Mouse (Mus musculus) MEL (cell line): Measurements from ENCODE around the gene Lrrc29. TPM values are rescaled to one million over a fixed set of nuclear protein-coding genes. Genes with fewer than 3 reads are reported as not detected.

Experiments
- DNase-seq: peaks from one replicate; pipeline ENCODE4 v3.0.0; 2011; ENCODE audit warnings: low read depth, low spot score
- H3K27ac ChIP-seq: 2 replicates; pipeline ENCODE4 v1.5.1; 2012; ENCODE audit warnings: low read depth, mild to moderate bottlenecking, control low read depth, low read length, moderate library complexity; ENCODE audit not compliant: control insufficient read depth
- H3K27me3 ChIP-seq, 2 experiments: fragments of 150-350 bp in 1 of 2; sonication (generic) in 1 of 2; 2 replicates each; pipeline ENCODE4 v1.6.1; 2012; ENCODE audit warnings: low read length in 2 of 2, mild to moderate bottlenecking in 2 of 2, improper control_type of control experiment in 1 of 2, moderate library complexity in 1 of 2; ENCODE audit not compliant: insufficient read depth in 2 of 2, control insufficient read depth in 1 of 2
- H3K36me3 ChIP-seq, 2 experiments: 2 replicates each; pipeline ENCODE4 v1.6.1; 2012 to 2014; ENCODE audit warnings: low read length in 2 of 2, improper control_type of control experiment in 1 of 2, inconsistent platforms in 1 of 2, mild to moderate bottlenecking in 1 of 2; ENCODE audit not compliant: insufficient read depth in 2 of 2, control insufficient read depth in 1 of 2
- H3K4me1 ChIP-seq, 2 experiments: fragments of 150-350 bp in 1 of 2; sonication (generic) in 1 of 2; 2 replicates each; pipeline ENCODE4 v1.6.1; 2012; ENCODE audit warnings: low read length in 2 of 2, improper control_type of control experiment in 1 of 2, mild to moderate bottlenecking in 1 of 2; ENCODE audit not compliant: insufficient read depth in 2 of 2, control insufficient read depth in 1 of 2
- H3K4me3 ChIP-seq, 2 experiments: fragments of 150-350 bp in 1 of 2; sonication (generic) in 1 of 2; 2 replicates each; pipeline ENCODE4 v1.5.1; 2012; ENCODE audit warnings: low read depth in 2 of 2, low read length in 2 of 2, mild to moderate bottlenecking in 2 of 2, moderate library complexity in 2 of 2, control low read depth in 1 of 2, improper control_type of control experiment in 1 of 2; ENCODE audit not compliant: control insufficient read depth in 1 of 2, insufficient read depth in 1 of 2
- H3K79me2 ChIP-seq: 2 replicates; pipeline ENCODE4 v1.6.1; 2012; ENCODE audit warnings: mild to moderate bottlenecking, low read length, moderate library complexity; ENCODE audit not compliant: control insufficient read depth, poor library complexity, insufficient read depth
- H3K9ac ChIP-seq: 2 replicates; pipeline ENCODE4 v1.6.1; 2012; ENCODE audit warnings: low read depth, mild to moderate bottlenecking, control low read depth, low read length, moderate library complexity; ENCODE audit not compliant: control insufficient read depth, poor library complexity, severe bottlenecking
- H3K9me3 ChIP-seq: fragments of 150-350 bp; sonication (generic); replicated peaks from 2 replicates; pipeline ENCODE4 v1.6.1; 2012; ENCODE audit warnings: mild to moderate bottlenecking, low read length, improper control_type of control experiment, moderate library complexity; ENCODE audit not compliant: insufficient read depth
- BHLHE40 ChIP-seq: IDR thresholded peaks from 2 replicates; pipeline ENCODE4 v1.6.1; 2012; ENCODE audit warnings: low read depth, mild to moderate bottlenecking, inconsistent platforms, low read length, improper control_type of control experiment, borderline replicate concordance
- CHD1 ChIP-seq: IDR thresholded peaks from 2 replicates; pipeline ENCODE4 v1.6.1; 2012; ENCODE audit warnings: low read depth, mild to moderate bottlenecking, inconsistent platforms, low read length, improper control_type of control experiment
- CHD2 ChIP-seq: IDR thresholded peaks from 2 replicates; pipeline ENCODE4 v1.6.1; 2011; ENCODE audit warnings: low read length, improper control_type of control experiment
- E2F4 ChIP-seq: IDR thresholded peaks from 2 replicates; pipeline ENCODE4 v1.6.1; 2011; ENCODE audit warnings: low read depth, low read length, improper control_type of control experiment, borderline replicate concordance
- ELF1 ChIP-seq: IDR thresholded peaks from 2 replicates; pipeline ENCODE4 v1.6.1; 2014; ENCODE audit warnings: low read depth, mild to moderate bottlenecking, inconsistent platforms, low read length, improper control_type of control experiment, moderate library complexity
- ETS1 ChIP-seq: IDR thresholded peaks from 2 replicates; pipeline ENCODE4 v1.6.1; 2012; ENCODE audit warnings: low read depth, mild to moderate bottlenecking, inconsistent platforms, low read length, improper control_type of control experiment, moderate library complexity
- GABPA ChIP-seq: IDR thresholded peaks from 2 replicates; pipeline ENCODE4 v1.6.1; 2012; ENCODE audit warnings: low read depth, mild to moderate bottlenecking, inconsistent platforms, low read length, improper control_type of control experiment, moderate library complexity
- JUND ChIP-seq: IDR thresholded peaks from 2 replicates; pipeline ENCODE4 v1.6.1; 2011; ENCODE audit warnings: low read depth, mild to moderate bottlenecking, improper control_type of control experiment, low read length
- KAT2A ChIP-seq: conservative IDR thresholded peaks from 2 replicates; pipeline ENCODE4 v1.6.1; 2012; ENCODE audit warnings: low read depth, low read length, improper control_type of control experiment, inconsistent platforms
- MYB ChIP-seq: IDR thresholded peaks from 2 replicates; pipeline ENCODE4 v1.6.1; 2011; ENCODE audit warnings: mild to moderate bottlenecking, low read depth, low read length, improper control_type of control experiment
- MYC ChIP-seq: IDR thresholded peaks from 2 replicates; pipeline ENCODE4 v1.6.1; 2011; ENCODE audit warnings: low read depth, mild to moderate bottlenecking, low read length, improper control_type of control experiment, moderate library complexity
- NRF1 ChIP-seq: IDR thresholded peaks from 2 replicates; pipeline ENCODE4 v1.6.1; 2014; ENCODE audit warnings: low read depth, mild to moderate bottlenecking, inconsistent platforms, low read length, improper control_type of control experiment, moderate library complexity; ENCODE audit not compliant: poor library complexity, insufficient read depth, severe bottlenecking
- POLR2A ChIP-seq, 2 experiments: IDR thresholded peaks; 2 replicates each; pipeline ENCODE4 v1.6.1; 2011 to 2012; ENCODE audit warnings: low read length in 2 of 2, mild to moderate bottlenecking in 2 of 2, control low read depth in 1 of 2, improper control_type of control experiment in 1 of 2, low read depth in 1 of 2, moderate library complexity in 1 of 2; ENCODE audit not compliant: control insufficient read depth in 1 of 2, insufficient read depth in 1 of 2, poor library complexity in 1 of 2
- POLR2AphosphoS5 ChIP-seq: IDR thresholded peaks from 2 replicates; pipeline ENCODE4 v1.6.1; 2012; ENCODE audit warnings: low read depth, borderline replicate concordance, mild to moderate bottlenecking, inconsistent platforms, low read length, moderate library complexity, mixed read lengths
- RCOR1 ChIP-seq: IDR thresholded peaks from 2 replicates; pipeline ENCODE4 v1.6.1; 2012; ENCODE audit warnings: low read depth, mild to moderate bottlenecking, inconsistent platforms, low read length, improper control_type of control experiment
- SMC3 ChIP-seq: IDR thresholded peaks from 2 replicates; pipeline ENCODE4 v1.6.1; 2011; ENCODE audit warnings: low read depth, low read length, improper control_type of control experiment
- USF1 ChIP-seq: IDR thresholded peaks from 2 replicates; pipeline ENCODE4 v1.6.1; 2014; ENCODE audit warnings: low read depth, mild to moderate bottlenecking, inconsistent platforms, low read length, improper control_type of control experiment, moderate library complexity
- USF2 ChIP-seq, 2 experiments: IDR thresholded peaks; 2 replicates each; pipeline ENCODE4 v1.6.1; 2011 to 2012; ENCODE audit warnings: improper control_type of control experiment in 2 of 2, low read length in 2 of 2, borderline replicate concordance in 1 of 2, inconsistent platforms in 1 of 2, low read depth in 1 of 2, mild to moderate bottlenecking in 1 of 2; ENCODE audit not compliant: insufficient read depth in 1 of 2
- ZC3H11A ChIP-seq: IDR thresholded peaks from 2 replicates; pipeline ENCODE4 v1.6.1; 2012; ENCODE audit warnings: low read depth, mild to moderate bottlenecking, inconsistent platforms, low read length, improper control_type of control experiment
- ZNF384 ChIP-seq: IDR thresholded peaks from 2 replicates; pipeline ENCODE4 v1.6.1; 2012; ENCODE audit warnings: low read depth, mild to moderate bottlenecking, inconsistent platforms, low read length, improper control_type of control experiment
- polyA plus RNA-seq, 2 experiments: library from polyadenylated mRNA; stranded (reverse) in 1 of 2; unstranded in 1 of 2; fragments of >175 nt in 1 of 2; fragments of >200 nt in 1 of 2; gene quantifications; 2 replicates each; pipeline versions ENCODE4 v1.2.1 to v1.2.4; 2012; ENCODE audit warnings: low replicate concordance in 2 of 2, low read depth in 1 of 2; ENCODE audit not compliant: insufficient read length in 2 of 2, insufficient read depth in 1 of 2, missing spikeins in 1 of 2
- total RNA-seq: library from RNA; depleted of rRNA; stranded (reverse); fragments of 300-350 nt; gene quantifications from 2 replicates; pipeline ENCODE4 v1.2.3, GENCODE M21; 2012

The Lrrc29 gene
- total and polyA plus RNA-seq, 3 experiments, result 2.6 to 6.1 TPM; not detected in 1

DNA sequence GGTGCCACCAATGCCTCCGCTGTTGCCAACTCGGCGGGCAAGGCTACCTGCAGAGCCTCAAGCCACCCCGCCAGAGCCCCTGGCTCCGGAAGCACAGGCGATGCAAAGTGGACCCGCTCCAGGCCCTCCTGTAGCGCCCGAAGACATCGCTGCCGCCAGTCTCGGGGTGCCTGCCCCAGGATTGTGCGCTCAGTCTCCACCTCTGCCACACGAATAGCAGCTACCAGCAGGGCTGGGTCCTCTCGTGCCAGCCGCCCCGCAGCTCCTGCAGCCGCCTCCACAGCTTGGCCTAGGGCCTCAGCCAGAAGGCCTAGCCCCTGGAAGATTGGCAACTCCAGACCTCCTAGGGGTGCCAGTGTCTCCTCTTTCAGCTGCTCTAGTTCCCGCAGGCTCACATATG, 32.7 kb downstream of the Lrrc29 start:
- Histone ChIP-seq H3K9ac (no peak overlapping the region), H3K9me3 (no peaks in the 10 kb centered on the region), H3K4me1 (peaks cover 3 to 18% of the 10 kb centered on the region in 2 experiments), H3K36me3 (peaks cover 0 to 2% of the 10 kb centered on the region in 2 experiments; a peak in 1 of 4 replicates), H3K27me3 (no peaks in the 10 kb centered on the region), H3K79me2 (peaks cover 10% of the 10 kb centered on the region), H3K4me3 (no peak overlapping the region), H3K27ac (no peak overlapping the region)
- no peak for DNase-seq
- no peak for TF ChIP-seq KAT2A
- TF ChIP-seq JUND, result no peak
- TF ChIP-seq ZC3H11A, result no peak
- TF ChIP-seq ELF1, result no peak
- no peak for TF ChIP-seq BHLHE40

DNA sequence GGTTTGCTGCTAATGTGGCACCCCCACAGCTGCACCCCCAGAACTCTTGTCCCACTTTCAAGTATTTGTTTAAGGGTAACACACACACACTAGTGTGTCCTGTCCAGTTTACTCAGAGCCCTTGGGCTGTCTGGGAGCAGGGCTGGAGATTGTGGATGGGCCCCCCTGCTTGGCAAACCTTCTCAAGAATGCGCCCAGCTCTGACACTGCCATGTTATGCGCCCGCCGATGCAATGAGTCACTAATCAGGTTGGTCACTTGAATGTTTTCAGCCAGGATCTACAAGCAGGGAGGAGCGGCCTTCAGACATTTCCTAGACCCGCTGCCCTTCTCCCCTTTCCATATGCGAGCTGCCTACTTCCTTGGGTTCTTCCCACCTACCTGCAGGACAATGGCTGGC, 33.6 kb downstream of the Lrrc29 start:
- no peak for DNase-seq
- Histone ChIP-seq H3K9ac (no peak overlapping the region), H3K9me3 (no peaks in the 10 kb centered on the region), H3K4me3 (no peak overlapping the region), H3K79me2 (peaks cover 2% of the 10 kb centered on the region; the same call in 1 of the 2 replicates), H3K27me3 (no peaks in the 10 kb centered on the region), H3K4me1 (peaks cover 6 to 18% of the 10 kb centered on the region in 2 experiments), H3K36me3 (peaks cover 0 to 2% of the 10 kb centered on the region in 2 experiments; a peak in 1 of 4 replicates), H3K27ac (no peak overlapping the region)
- no peak for TF ChIP-seq CHD2
- TF ChIP-seq USF1, result no peak
- no peak for TF ChIP-seq NRF1
- no peak for TF ChIP-seq RCOR1
- no peak for TF ChIP-seq ZC3H11A
- TF ChIP-seq ZNF384, result no peak
- TF ChIP-seq MYB, result no peak
- no peak for TF ChIP-seq SMC3
- TF ChIP-seq USF2 (IDR thresholded peaks at IDR 0.05; ENCODE audit: borderline replicate concordance in 1 of 2, insufficient read depth in 1 of 2, low read depth in 1 of 2, low read length in 2 of 2), result no peak
- TF ChIP-seq E2F4, result no peak
- no peak for TF ChIP-seq POLR2AphosphoS5
- no peak for TF ChIP-seq ETS1
- TF ChIP-seq JUND, result no peak
- no peak for TF ChIP-seq BHLHE40
- TF ChIP-seq GABPA, result no peak
- no peak for TF ChIP-seq CHD1
- TF ChIP-seq MYC, result no peak
- no peak for TF ChIP-seq POLR2A (IDR thresholded peaks at IDR 0.05; ENCODE audit: control insufficient read depth in 1 of 2, insufficient read depth in 1 of 2, low read depth in 1 of 2, low read length in 2 of 2, poor library complexity in 1 of 2)
